Mouse (Mus musculus): ENCODE measurements around the gene Ticrr. TPM values are rescaled to one million over a fixed set of nuclear protein-coding genes. Genes with fewer than 3 reads are reported as not detected.

Gene Ticrr
- total RNA-seq, 2 experiments from 2014 or later, result 0.13 to 0.22 TPM

GRCm38 (mm10) chr7:79742277-79742658, 82.3 kb downstream of the Ticrr start:
- intact Hi-C loops (cut with DNase I), result no loop called here

GRCm38 (mm10) chr7:79742659-79743536, 82.9 kb downstream of the Ticrr start, which contains the start of the genes Pex11a and Wdr93:
Gene Pex11a (minus strand): TSS chr7:79743131.
Gene Wdr93 (plus strand): TSS chr7:79743163.
- intact Hi-C loops (cut with DNase I), result no loop called here
- DNase-seq (ENCODE audit: low spot score), result peak; percentile 38

More at GRCm38 (mm10) chr7:79742277-79742658, 82.3 kb downstream of the Ticrr start:
- no peak for DNase-seq (ENCODE audit: low spot score)

GRCm38 (mm10) chr7:79744051-79744450, 84.1 kb downstream of the Ticrr start:
- intact Hi-C loops (cut with DNase I), result no loop called here
- no peak for DNase-seq (ENCODE audit: low spot score)

GRCm38 (mm10) chr7:79744585-79744984, 84.6 kb downstream of the Ticrr start:
- intact Hi-C loops (cut with DNase I), result no loop called here
- DNase-seq (ENCODE audit: low spot score), result no peak

- intact Hi-C loops (cut with DNase I), result no loop called here
- DNase-seq (ENCODE audit: low spot score), result no peak
Measured at GRCm38 (mm10) chr7:79747659-79748058, 87.7 kb downstream of the Ticrr start.

Other genes with a start within 250 kb of the Ticrr start
- 10 to 100 TPM; 56.9 to 57.3 TPM for gene Polg, start 193.8 kb upstream of the Ticrr start, total RNA-seq (2021)
- not detected for gene Rhcg, start 42.5 kb upstream of the Ticrr start, total RNA-seq (2021)
- gene Kif7, start 55.5 kb downstream of the Ticrr start, total RNA-seq (2021), result 1 to 10 TPM; 1.7 to 1.8 TPM
- gene Plin1, start 72.7 kb downstream of the Ticrr start, total RNA-seq (2021), result 10 to 100 TPM in 1 of 2 experiments, 1 to 10 TPM in 1; 5.2 to 10.6 TPM
- 10 to 100 TPM; 13.2 to 15.2 TPM for gene Pex11a, start 82.9 kb downstream of the Ticrr start, total RNA-seq (2021)
- under 1 TPM in 1 of 2 experiments, not detected in 1; 0.21 TPM for gene Wdr93, start 83.0 kb downstream of the Ticrr start, total RNA-seq (2021)
- gene Mesp1, start 133.6 kb downstream of the Ticrr start, total RNA-seq (2021), result not detected
- under 1 TPM in 1 of 2 experiments, not detected in 1; 0.17 TPM for gene Mesp2, start 150.5 kb downstream of the Ticrr start, total RNA-seq (2021)
- 10 to 100 TPM; 13.7 to 17.4 TPM for gene Anpep, start 200.9 kb downstream of the Ticrr start, total RNA-seq (2021)

Data from heart, postnatal 25 days (tissue).